Mouse (Mus musculus): ENCODE measurements around the gene Tm4sf4.

- TF ChIP-seq CTCF (IDR thresholded peaks at IDR 0.05; ENCODE audit: borderline replicate concordance, insufficient read depth, low read length), result no peak
- no peak for TF ChIP-seq POLR2A (IDR thresholded peaks at IDR 0.05; ENCODE audit: low read depth, low read length)
Observed at GRCm38 (mm10) chr3:57486068-57486467, 61.0 kb downstream of the Tm4sf4 start.
